Mouse (Mus musculus) brain, embryonic 14.5 days (tissue): ENCODE measurements at regions not wholly inside any gene's neighbourhood (a gene's known extent, or its start where the extent isn't known, plus 50 kb on each side); places are given as distances from the start of the nearest gene placed in this dataset.

ENCODE experiments used
- CTCF ChIP-seq: fragments of 200-500 bp; IDR thresholded peaks from 2 replicates; pipeline ENCODE4 v1.5.1; 2012; ENCODE audit warnings: inconsistent platforms, mild to moderate bottlenecking, moderate library complexity, borderline replicate concordance; ENCODE audit not compliant: insufficient read depth, insufficient read length; ENCODE audit errors: extremely low read depth
- POLR2A ChIP-seq: fragments of 200-500 bp; IDR thresholded peaks from 2 replicates; pipeline ENCODE4 v1.6.1; 2012; ENCODE audit warnings: mild to moderate bottlenecking, inconsistent platforms, borderline replicate concordance; ENCODE audit not compliant: poor library complexity, insufficient read depth, insufficient read length, severe bottlenecking; ENCODE audit errors: extremely low read depth

- TF ChIP-seq CTCF (no peak), POLR2A (no peak)
Observed at GRCm38 (mm10) chr13:73170301-73170700, 90.0 kb upstream of the Irx4 start.
